Mouse (Mus musculus) lung, adult 2 months (tissue): ENCODE measurements around the gene Itpripl2.

ENCODE experiments used
- CTCF ChIP-seq: fragments of 200-500 bp; IDR thresholded peaks from 2 replicates; pipeline ENCODE4 v1.5.1; 2011; ENCODE audit warnings: mild to moderate bottlenecking, low read length, control low read depth; ENCODE audit not compliant: insufficient read depth
- POLR2A ChIP-seq: fragments of 200-500 bp; IDR thresholded peaks from 2 replicates; pipeline ENCODE4 v1.6.1; 2011; ENCODE audit warnings: low read depth, mild to moderate bottlenecking, control low read depth, low read length, borderline replicate concordance; ENCODE audit errors: extremely low read depth

DNA sequence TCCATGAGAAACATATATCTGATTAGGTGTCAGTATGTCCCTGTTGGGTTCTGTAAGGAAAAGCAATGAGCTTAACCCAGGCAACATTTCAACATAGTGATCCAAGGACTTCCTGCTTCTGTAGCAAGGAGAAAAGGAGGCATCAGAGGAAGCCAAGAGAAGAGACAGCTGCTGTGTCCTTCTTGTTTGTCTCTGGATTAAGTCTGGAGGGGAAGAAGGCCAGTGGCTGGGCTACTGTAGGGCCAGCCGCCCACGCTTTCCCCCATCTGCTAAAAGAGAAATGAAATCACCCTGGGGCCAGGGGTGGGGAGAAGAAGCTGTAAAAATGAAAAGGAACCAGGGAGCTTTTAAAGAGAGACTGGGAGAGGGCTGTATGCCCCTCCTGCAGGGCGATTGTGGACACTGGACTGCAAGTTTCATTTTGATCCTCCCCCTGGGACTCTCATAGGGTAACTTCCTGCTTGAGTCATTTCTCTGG is 12.9 kb downstream of the Itpripl2 start:
- no peak for TF ChIP-seq CTCF
- no peak for TF ChIP-seq POLR2A
